Mouse (Mus musculus): ENCODE measurements around the gene Rab15.
"Not testable (repeated sequence)": the region's sequence is repeated elsewhere in the genome, so short reads cannot be mapped to it uniquely, and the experiment has no call there.

DNA sequence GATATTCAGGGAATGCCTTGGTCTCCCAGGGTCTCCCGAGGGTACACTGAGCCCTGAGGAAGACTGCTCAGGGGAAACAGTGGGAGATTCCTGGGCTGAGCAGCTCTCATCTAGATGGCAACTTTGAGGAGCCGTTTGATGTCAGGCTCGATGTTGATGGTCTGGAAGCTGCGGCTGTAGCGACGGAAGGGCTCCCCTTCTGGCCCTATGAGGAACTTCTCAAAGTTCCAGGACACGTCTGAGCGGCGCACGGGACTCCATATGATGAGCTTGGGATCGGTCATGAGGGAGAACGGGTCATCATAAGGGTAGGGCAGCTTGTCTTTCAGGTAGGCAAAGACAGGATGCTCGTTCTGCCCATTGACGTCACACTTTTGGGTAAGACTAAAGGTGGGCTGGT, 30.2 kb downstream of the Rab15 start:
- not testable (repeated sequence) for TF ChIP-seq MYOD1 (IDR thresholded peaks at IDR 0.05; ENCODE audit: control insufficient read depth, insufficient read length, low read depth); USF1 (IDR thresholded peaks at IDR 0.05; ENCODE audit: low read depth); CTCF (IDR thresholded peaks at IDR 0.05; ENCODE audit: control insufficient read depth, insufficient read depth, insufficient read length)
